Mouse (Mus musculus) embryonic facial prominence, embryonic 13.5 days (tissue): Measurements from ENCODE around the gene Tff3. TPM values are rescaled to one million over a fixed set of nuclear protein-coding genes. Genes with fewer than 3 reads are reported as not detected.

Source experiments
- polyA plus RNA-seq: library from polyadenylated mRNA; unstranded; fragments of >200 nt; fragmentation: Nextera tagmentation; extraction: Ambion mirVana; gene quantifications from 2 replicates; pipeline ENCODE4 v1.2.1, GENCODE M21; 2015

The Tff3 gene
- polyA plus RNA-seq, 1 experiment from 2014 or later: not detected

Other genes with a start within 250 kb of the Tff3 start
- gene Glp1r, start 227.8 kb downstream of the Tff3 start, polyA plus RNA-seq: 0.03 TPM in 1 of 2 replicates, not detected in the other
- gene Umodl1, start 175.0 kb downstream of the Tff3 start, polyA plus RNA-seq: 0.18 and 0.34 TPM in 2 replicates
- gene Abcg1, start 72.0 kb downstream of the Tff3 start, polyA plus RNA-seq: 14.2 and 14.9 TPM in 2 replicates
- not detected in 2 replicates for gene Tff2, start 14.6 kb upstream of the Tff3 start, polyA plus RNA-seq
- gene Tff1, start 35.6 kb upstream of the Tff3 start, polyA plus RNA-seq: not detected in 2 replicates
- not detected in 2 replicates for gene Tmprss3, start 69.3 kb upstream of the Tff3 start, polyA plus RNA-seq
- gene Ubash3a, start 78.2 kb upstream of the Tff3 start, polyA plus RNA-seq: 0.24 and 1.4 TPM in 2 replicates
- gene Rsph1, start 147.7 kb upstream of the Tff3 start, polyA plus RNA-seq: 0.46 and 1.5 TPM in 2 replicates
- gene Slc37a1, start 157.1 kb upstream of the Tff3 start, polyA plus RNA-seq: 3.2 and 3.8 TPM in 2 replicates